Mouse (Mus musculus): ENCODE measurements around the gene Atg16l2.

DNA sequence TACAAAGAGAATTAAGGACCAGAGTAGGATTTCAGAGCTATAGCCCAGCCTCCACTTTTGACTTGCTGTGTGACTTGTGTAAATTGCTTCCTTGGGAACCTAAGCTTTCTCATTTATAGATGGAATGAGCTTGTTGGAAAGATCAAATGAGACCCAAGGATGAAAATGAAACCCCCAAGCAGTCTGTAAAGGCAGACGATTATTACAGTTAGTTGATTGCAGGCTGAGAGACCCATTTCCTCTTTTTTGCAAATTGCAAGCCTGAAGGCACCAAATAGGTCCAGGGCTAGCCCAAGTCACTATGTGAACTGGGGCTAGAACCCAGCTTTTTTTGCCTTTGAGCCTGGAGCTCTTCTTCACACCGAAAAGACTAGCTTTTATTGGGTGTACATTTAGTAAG lies 9.0 kb upstream of the Atg16l2 start:
- TF ChIP-seq ZNF384 (IDR thresholded peaks at IDR 0.05; ENCODE audit: low read depth, low read length) (no peak), CHD2 (IDR thresholded peaks at IDR 0.05; ENCODE audit: low read depth, low read length) (no peak)
